In genomic region chr14:104027077-104027899, GRCm38 (mm10) we compare ENCODE assay signal across 8 mouse cellular contexts.
DNase-seq lines count a peak whose midpoint lies in the region; ATAC-seq and TF ChIP-seq lines count a peak whose summit lies in the region.

No protein-coding gene starts in this region.

- no peaks in the 10 kb centered on the region; the same call in 1 of the 2 replicates for H3K27me3 ChIP-seq in cerebellum, adult 2 months (ENCODE audit: control insufficient read depth, insufficient read depth, low read length)
- H3K27me3 ChIP-seq in hindbrain, embryonic 14.5 days (ENCODE audit: control insufficient read depth, insufficient read depth, low read length), result no peaks in the 10 kb centered on the region
- H3K27me3 ChIP-seq in splenic B cell, adult 2 months (ENCODE audit: control insufficient read depth, insufficient read depth, low read length, poor library complexity, severe bottlenecking), result no peaks in the 10 kb centered on the region

- H3K36me3 ChIP-seq in hindbrain, embryonic 14.5 days (replicated peaks; ENCODE audit: control insufficient read depth, insufficient read depth), result no peaks in the 10 kb centered on the region
- H3K36me3 ChIP-seq in splenic B cell, adult 2 months (ENCODE audit: control insufficient read depth, insufficient read depth, low read length, poor library complexity, severe bottlenecking), result no peaks in the 10 kb centered on the region

- H3K9me3 ChIP-seq in hindbrain, embryonic 14.5 days (ENCODE audit: control insufficient read depth, low read length), result no peaks in the 10 kb centered on the region

- no peak overlapping the region for H3K4me3 ChIP-seq in cerebellum, adult 2 months (replicated peaks; ENCODE audit: insufficient read depth, low read depth, low read length)
- H3K4me3 ChIP-seq in hindbrain, embryonic 14.5 days (replicated peaks; ENCODE audit: low read length), result no peak overlapping the region

- no peak overlapping the region for H3K27ac ChIP-seq in cerebellum, adult 2 months (ENCODE audit: insufficient read depth, low read length)
- H3K27ac ChIP-seq in hindbrain, embryonic 14.5 days, result no peak overlapping the region

- TF ChIP-seq POLR2A in cerebellum, adult 2 months (IDR thresholded peaks at IDR 0.05; ENCODE audit: borderline replicate concordance, insufficient read depth, low read length), result no peak

- no peaks in the 10 kb centered on the region for H3K4me1 ChIP-seq in cerebellum, adult 2 months (ENCODE audit: control insufficient read depth, insufficient read depth, low read length)
- H3K4me1 ChIP-seq in hindbrain, embryonic 14.5 days (replicated peaks; ENCODE audit: control insufficient read depth, insufficient read depth, low read length), result peaks cover 4% of the 10 kb centered on the region; the same call in 1 of the 2 replicates

- ATAC-seq in hindbrain, embryonic 14.5 days (ENCODE audit: low FRiP score), result peak; percentile 74; the same call in 1 of the 2 replicates
- peak; percentile 96 for ATAC-seq in megakaryocyte progenitor cell, adult 5-6 weeks (replicated peaks; ENCODE audit: poor library complexity)

- no peak overlapping the region; the same call in 1 of the 2 replicates for H3K9ac ChIP-seq in hindbrain, embryonic 14.5 days

- whole genome bisulfite sequencing in cerebellum, adult 2 months, result 14% methylated on average over 17 of the region's 17 CpGs
- 19% methylated on average over 17 of the region's 17 CpGs for WGBS in hindbrain, embryonic 14.5 days

- DNase-seq in cerebellum, adult 2 months, result peak in 1 of 2 experiments; percentile 21
- DNase-seq in cerebellum, adult 8-10 months, result no peak
- peak; percentile 27 for DNase-seq in cerebellum, adult 9-10 months
- peak; percentile 17 to 58 for DNase-seq in frontal cortex, postnatal 36 days (ENCODE audit: low spot score in 2 of 2)
- peak; percentile 82 for DNase-seq in hindbrain, embryonic 14.5 days (ENCODE audit: low spot score)
- DNase-seq in layer of hippocampus, postnatal 10 days (ENCODE audit: low spot score in 2 of 2), result peak; percentile 36 to 54
- peak; percentile 46 for DNase-seq in splenic B cell, adult 2 months (ENCODE audit: low read depth, low spot score)

- peak; percentile 41; the same call in 1 of the 2 replicates for TF ChIP-seq CTCF in cerebellum, adult 2 months (IDR thresholded peaks at IDR 0.05; ENCODE audit: borderline replicate concordance, insufficient read depth, low read depth, low read length)

- peak overlapping the region; percentile 32 for H3K4me2 ChIP-seq in hindbrain, embryonic 14.5 days (replicated peaks)
